In the genomic region with DNA sequence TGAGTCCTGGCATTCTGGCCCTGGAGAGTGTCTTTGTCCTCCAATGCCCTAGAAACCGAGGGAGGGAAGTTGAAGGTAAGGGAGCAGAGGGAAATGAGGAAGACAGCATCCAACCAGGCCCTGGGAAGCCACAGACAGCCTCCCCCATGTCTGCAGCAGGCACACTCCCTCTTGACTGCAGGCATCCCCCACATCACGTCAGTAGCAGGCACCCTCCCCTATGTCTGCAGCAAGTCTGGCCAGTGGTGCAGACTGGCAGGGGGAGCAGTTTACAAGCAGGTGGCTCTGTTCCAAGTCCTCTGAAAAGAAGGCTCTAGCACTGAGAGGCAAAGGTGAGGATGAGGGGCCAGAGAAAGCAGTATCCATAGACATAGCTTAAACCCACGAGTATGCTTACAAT, we compare ENCODE assay signal across 9 mouse cellular contexts. TPM values are rescaled to one million over a fixed set of nuclear protein-coding genes. Genes with fewer than 3 reads are reported as not detected.
DNase-seq lines count a peak whose midpoint lies in the region; ATAC-seq and TF ChIP-seq lines count a peak whose summit lies in the region.
"Had no signal": no experiment of that assay in that cellular context is flagged by ENCODE, and none has a peak within 500 bp of the region (broad histone marks: within the 10 kb centered on the region; RNA-seq: fewer than 3 reads in every experiment).

No protein-coding gene starts in this region.

- no peak for TF ChIP-seq POLR2A in kidney, adult 2 months (IDR thresholded peaks at IDR 0.05; ENCODE audit: low read depth, low read length)

- H3K4me2 ChIP-seq in kidney, embryonic 15.5 days: peak overlapping the region; percentile 46
- peak overlapping the region; percentile 35 for H3K4me2 ChIP-seq in heart, embryonic 14.5 days (ENCODE audit: low read length)

- 0 out of 2 replicates have a peak overlapping the region, but pooled peaks have one; percentile 4 for H3K4me3 ChIP-seq in kidney, embryonic 15.5 days (replicated peaks)
- no peak overlapping the region for H3K4me3 ChIP-seq in kidney, adult 2 months (ENCODE audit: insufficient read depth, low read depth, low read length)
- H3K4me3 ChIP-seq in heart, embryonic 14.5 days (ENCODE audit: control insufficient read depth in 1 of 2, insufficient read depth in 1 of 2, low read depth in 1 of 2, low read length in 2 of 2): no peak overlapping the region

- H3K9ac ChIP-seq in kidney, embryonic 15.5 days: no peak overlapping the region
- 0 out of 2 replicates have a peak overlapping the region, but pooled peaks have one; percentile 6 for H3K9ac ChIP-seq in heart, embryonic 14.5 days (ENCODE audit: low read length)

- TF ChIP-seq CTCF in kidney, adult 2 months (conservative IDR thresholded peaks at IDR 0.05; ENCODE audit: insufficient read depth, insufficient read length, low read depth, low read length): no peak

- DNase-seq in kidney, adult 2 months: no peak
- peak; percentile 53 for DNase-seq in brain, adult 2 months (ENCODE audit: low read depth, low spot score)
- peak; percentile 43 to 68 for DNase-seq in lung, postnatal 4 days
- DNase-seq in cerebellum, adult 9-10 months: no peak
- DNase-seq in frontal cortex, postnatal 14 days (ENCODE audit: low spot score in 2 of 2): no peak
- no peak for DNase-seq in urinary bladder, postnatal 10 days (ENCODE audit: low spot score)

- H3K4me1 ChIP-seq in kidney, embryonic 15.5 days: peaks cover 51% of the 10 kb centered on the region
- H3K4me1 ChIP-seq in kidney, adult 2 months (ENCODE audit: control insufficient read depth, insufficient read depth, low read length): 0 out of 2 replicates have a peak, but pooled peaks cover 5% of the 10 kb centered on the region
- H3K4me1 ChIP-seq in heart, embryonic 14.5 days (ENCODE audit: control insufficient read depth in 2 of 2, insufficient read depth in 2 of 2, low read length in 2 of 2): peaks cover 19 to 27% of the 10 kb centered on the region in 2 experiments

- H3K9me3 ChIP-seq in kidney, embryonic 15.5 days (replicated peaks): no peaks in the 10 kb centered on the region
- H3K9me3 ChIP-seq in heart, embryonic 14.5 days (ENCODE audit: control insufficient read depth, low read length): no peaks in the 10 kb centered on the region

- 3% methylated on average over 3 of the region's 3 CpGs for WGBS in kidney, embryonic 15.5 days
- 15% methylated on average over 3 of the region's 3 CpGs for WGBS in kidney, adult 2 months
- WGBS in heart, embryonic 14.5 days: 16% methylated on average over 3 of the region's 3 CpGs

- H3K36me3 ChIP-seq in kidney, embryonic 15.5 days: peaks cover 25% of the 10 kb centered on the region
- no peaks in the 10 kb centered on the region for H3K36me3 ChIP-seq in kidney, adult 2 months (ENCODE audit: control insufficient read depth, insufficient read depth, low read length)
- peaks cover 34% of the 10 kb centered on the region for H3K36me3 ChIP-seq in heart, embryonic 14.5 days (ENCODE audit: control insufficient read depth, insufficient read depth, low read length)

- peak; percentile 77 for ATAC-seq in kidney, embryonic 15.5 days (replicated peaks; ENCODE audit: low FRiP score)
- ATAC-seq in heart, embryonic 14.5 days (ENCODE audit: insufficient number of reproducible peaks, insufficient read depth, low FRiP score, low read depth): peak; percentile 34

- no peaks in the 10 kb centered on the region for H3K27me3 ChIP-seq in kidney, embryonic 15.5 days
- no peaks in the 10 kb centered on the region for H3K27me3 ChIP-seq in kidney, adult 2 months (replicated peaks; ENCODE audit: control insufficient read depth, insufficient read depth, low read length)
- no peaks in the 10 kb centered on the region for H3K27me3 ChIP-seq in heart, embryonic 14.5 days (ENCODE audit: control insufficient read depth, insufficient read depth, low read length)

- peak overlapping the region; percentile 84 for H3K27ac ChIP-seq in kidney, embryonic 15.5 days
- H3K27ac ChIP-seq in kidney, adult 2 months (ENCODE audit: insufficient read depth, low read depth, low read length): no peak overlapping the region
- H3K27ac ChIP-seq in heart, embryonic 14.5 days (replicated peaks in 1 of 2; ENCODE audit: control insufficient read depth in 1 of 2, insufficient read depth in 1 of 2, low read depth in 2 of 2, low read length in 2 of 2): peak overlapping the region; percentile 70 to 83
- H3K27ac ChIP-seq: macrophage had no signal

RNA-seq across cellular contexts. Expression of gene Lpcat2, which starts 8.5 kb away (rescaled TPM):
- 6.1 and 7.3 TPM in 2 replicates for polyA plus RNA-seq in kidney, embryonic 15.5 days (2015; fragmentation: Nextera tagmentation; extraction: Ambion mirVana)
- polyA plus RNA-seq in kidney, adult 2 months (2012; rRNA removed): 1.0 and 1.5 TPM in 2 replicates
- 5.0 and 5.7 TPM in 2 replicates for polyA plus RNA-seq in heart, embryonic 14.5 days (2014; fragmentation: Nextera tagmentation; extraction: Ambion mirVana)

RNA-seq across cellular contexts. Expression of gene Mmp2, which starts 19.6 kb away (rescaled TPM):
- 128 and 137 TPM in 2 replicates for polyA plus RNA-seq in kidney, embryonic 15.5 days (2015; fragmentation: Nextera tagmentation; extraction: Ambion mirVana)
- 17.1 and 20.9 TPM in 2 replicates for polyA plus RNA-seq in kidney, adult 2 months (2012; rRNA removed)
- polyA plus RNA-seq in heart, embryonic 14.5 days (2014; fragmentation: Nextera tagmentation; extraction: Ambion mirVana): 123 and 131 TPM in 2 replicates

RNA-seq across cellular contexts. Expression of gene Capns2, which starts 54.5 kb away (rescaled TPM):
- 0.16 and 0.55 TPM in 2 replicates for polyA plus RNA-seq in kidney, embryonic 15.5 days (2015; fragmentation: Nextera tagmentation; extraction: Ambion mirVana)
- 0.16 TPM in 1 of 2 replicates, not detected in the other for polyA plus RNA-seq in kidney, adult 2 months (2012; rRNA removed)
- polyA plus RNA-seq in heart, embryonic 14.5 days (2014; fragmentation: Nextera tagmentation; extraction: Ambion mirVana): 0.20 and 0.67 TPM in 2 replicates
- polyA plus RNA-seq: macrophage had no signal

Comparison
In these comparisons a context has a peak if more than half of its experiments do, and no peak if none do; other contexts are left out.
1. DNase-seq: peak in brain, adult 2 months (single experiment) and lung, postnatal 4 days (2 of 2); none in kidney, adult 2 months (single experiment), cerebellum, adult 9-10 months (single experiment), frontal cortex, postnatal 14 days (0 of 2) and urinary bladder, postnatal 10 days (single experiment).